Mouse (Mus musculus): ENCODE measurements around the gene Yeats2.
"Not testable (repeated sequence)": the region's sequence is repeated elsewhere in the genome, so short reads cannot be mapped to it uniquely, and the experiment has no call there.

The Yeats2 gene

GRCm38 (mm10) chr16:20140772-20141531, at the start of gene Yeats2:
Yeats2 (plus strand) TSS chr16:20141063.
- peak; percentile 74 to 84 for DNase-seq (ENCODE audit: low spot score in 2 of 2)

- no peak for DNase-seq (ENCODE audit: low spot score in 2 of 2)
Observed at GRCm38 (mm10) chr16:20095966-20096365, 44.9 kb upstream of the Yeats2 start.

- DNase-seq (ENCODE audit: low spot score in 2 of 2): peak; percentile 93 to 95
Observed at GRCm38 (mm10) chr16:20097069-20097710, 43.7 kb upstream of the Yeats2 start, which contains the start of gene Klhl24. Klhl24 (plus strand) TSS chr16:20097542.

GRCm38 (mm10) chr16:20097711-20098374, 43.0 kb upstream of the Yeats2 start:
- DNase-seq (ENCODE audit: low spot score in 2 of 2): peak; percentile 89 to 91

- DNase-seq (ENCODE audit: low spot score in 2 of 2): no peak
Observed at GRCm38 (mm10) chr16:20098375-20098727, 42.5 kb upstream of the Yeats2 start.

GRCm38 (mm10) chr16:20098866-20099629, 41.8 kb upstream of the Yeats2 start:
- no peak for DNase-seq (ENCODE audit: low spot score in 2 of 2)

GRCm38 (mm10) chr16:20106996-20107395, 33.9 kb upstream of the Yeats2 start:
- DNase-seq (ENCODE audit: low spot score in 2 of 2): no peak

- DNase-seq (ENCODE audit: low spot score in 2 of 2): no peak
Observed at GRCm38 (mm10) chr16:20108961-20109360, 31.9 kb upstream of the Yeats2 start.

- DNase-seq (ENCODE audit: low spot score in 2 of 2): no peak
Observed at GRCm38 (mm10) chr16:20112649-20113048, 28.2 kb upstream of the Yeats2 start.

GRCm38 (mm10) chr16:20116069-20116468, 24.8 kb upstream of the Yeats2 start:
- no peak for DNase-seq (ENCODE audit: low spot score in 2 of 2)

GRCm38 (mm10) chr16:20126319-20126883, 14.5 kb upstream of the Yeats2 start:
- DNase-seq (ENCODE audit: low spot score in 2 of 2): not testable (repeated sequence)

GRCm38 (mm10) chr16:20130397-20130796, 10.5 kb upstream of the Yeats2 start:
- no peak for DNase-seq (ENCODE audit: low spot score in 2 of 2)

GRCm38 (mm10) chr16:20144568-20144967, 3.7 kb downstream of the Yeats2 start:
- no peak for DNase-seq (ENCODE audit: low spot score in 2 of 2)

GRCm38 (mm10) chr16:20151991-20152390, 11.1 kb downstream of the Yeats2 start:
- DNase-seq (ENCODE audit: low spot score in 2 of 2): no peak

- no peak for DNase-seq (ENCODE audit: low spot score in 2 of 2)
Observed at GRCm38 (mm10) chr16:20153742-20154141, 12.9 kb downstream of the Yeats2 start.

- no peak for DNase-seq (ENCODE audit: low spot score in 2 of 2)
Observed at GRCm38 (mm10) chr16:20160130-20160529, 19.3 kb downstream of the Yeats2 start.

- DNase-seq (ENCODE audit: low spot score in 2 of 2): no peak
Observed at GRCm38 (mm10) chr16:20169071-20169470, 28.2 kb downstream of the Yeats2 start.

GRCm38 (mm10) chr16:20169471-20170106, 28.7 kb downstream of the Yeats2 start:
- DNase-seq (ENCODE audit: low spot score in 2 of 2): no peak

GRCm38 (mm10) chr16:20179406-20180175, 38.7 kb downstream of the Yeats2 start:
- DNase-seq (ENCODE audit: low spot score in 2 of 2): no peak

- no peak for DNase-seq (ENCODE audit: low spot score in 2 of 2)
Observed at GRCm38 (mm10) chr16:20185368-20185767, 44.5 kb downstream of the Yeats2 start.

Data from frontal cortex, postnatal 10 days (tissue).